Mouse (Mus musculus): ENCODE results near the gene Coro6. TPM values are rescaled to one million over a fixed set of nuclear protein-coding genes. Genes with fewer than 3 reads are reported as not detected.

The Coro6 gene
- total RNA-seq (2021) = 100 to 1,000 TPM; 140 to 181 TPM
- long read RNA-seq, experiment 1, transcript Coro6-204 (11 exons, 2,804 nt) = major isoform, 5 of 121 reads
- long read RNA-seq, experiment 1, partial matches to known transcripts = 2 of 121 reads
- long read RNA-seq, experiment 1, other reads (novel, unspliced or antisense) = 114 of 121 reads
- long read RNA-seq, experiment 2, transcript Coro6-204 (11 exons, 2,804 nt) = major isoform, 21 of 227 reads
- long read RNA-seq, experiment 2, partial matches to known transcripts = 39 of 227 reads
- long read RNA-seq, experiment 2, other reads (novel, unspliced or antisense) = 167 of 227 reads

DNA sequence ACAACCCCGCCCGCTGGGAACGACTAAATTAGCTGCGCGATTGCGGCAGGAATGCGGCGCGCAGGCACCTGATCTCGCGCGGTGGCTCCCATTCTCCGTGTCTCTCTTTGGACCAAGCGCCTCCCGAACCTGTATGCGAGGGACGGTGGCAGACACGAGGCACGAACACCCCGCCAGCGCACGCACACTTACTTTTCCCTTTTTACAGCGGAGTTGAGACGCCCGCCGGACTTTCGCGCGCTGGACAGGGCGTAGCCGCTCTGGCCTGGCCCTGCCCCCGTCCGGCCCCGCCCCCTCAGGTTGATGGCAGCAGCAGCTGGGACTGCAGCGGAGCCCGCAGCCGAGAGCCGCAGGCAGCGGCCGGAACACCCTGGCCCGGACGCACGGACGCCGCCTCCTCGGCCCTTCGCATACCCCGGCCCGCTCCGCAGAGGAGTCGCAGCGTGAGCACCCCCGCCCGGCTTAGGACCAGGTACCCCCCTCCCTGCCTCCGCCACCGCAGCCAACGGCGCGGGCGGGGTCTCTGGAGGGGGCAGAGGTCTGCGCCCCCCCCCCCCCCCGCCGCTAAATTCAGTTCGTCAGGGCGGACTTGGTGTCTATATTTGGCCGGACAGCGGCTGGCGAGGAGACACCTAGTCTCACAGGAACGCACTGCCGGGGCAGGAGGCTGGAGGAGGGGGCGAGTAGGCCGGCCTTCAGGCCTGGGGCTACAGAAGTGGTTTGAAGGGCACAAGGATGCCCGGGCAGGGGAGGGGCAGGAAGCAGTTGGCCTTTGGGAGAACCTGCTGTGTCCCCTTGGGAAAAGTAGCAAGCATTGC lies at the start of gene Coro6:
Coro6 (plus strand) TSS at position 129 of the 818 bp plus-strand sequence.
- intact Hi-C loops (cut with DNase I) = no loop called here
- DNase-seq = peak; percentile 75 to 84

DNA sequence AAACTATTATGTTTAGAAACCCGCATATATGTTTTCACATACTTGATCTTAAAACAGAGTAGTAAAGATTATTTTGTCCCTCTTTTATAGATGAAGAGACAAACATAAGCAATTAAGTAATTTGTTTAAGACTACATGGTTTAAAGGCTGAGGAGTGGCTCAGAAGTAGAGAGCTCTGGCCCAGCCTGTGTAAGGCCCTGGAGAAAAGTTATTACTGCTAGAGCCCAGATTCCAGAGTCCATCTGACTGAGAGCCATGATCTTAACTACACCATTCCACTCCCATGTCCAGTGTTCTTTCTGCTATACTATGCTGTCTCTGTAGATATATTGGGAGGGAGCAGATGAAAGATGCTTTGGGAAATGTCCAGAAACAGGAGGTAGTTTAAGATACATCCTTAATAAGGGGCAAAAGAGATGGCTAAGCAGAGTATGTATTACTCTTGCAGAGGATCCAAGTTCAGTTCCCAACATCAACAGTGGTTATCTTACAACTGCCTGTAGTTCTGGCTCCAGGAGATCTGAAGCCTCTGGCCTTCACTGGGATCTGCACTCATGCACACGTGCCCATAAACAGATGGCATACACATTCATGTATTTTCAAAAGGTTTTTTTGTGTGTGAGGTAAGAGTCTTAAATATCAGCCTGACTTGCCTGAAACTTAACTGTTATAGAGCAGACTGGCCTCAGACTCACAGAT lies 47.9 kb upstream of the Coro6 start:
- DNase-seq = no peak
- intact Hi-C loops (cut with DNase I) = no loop called here

DNA sequence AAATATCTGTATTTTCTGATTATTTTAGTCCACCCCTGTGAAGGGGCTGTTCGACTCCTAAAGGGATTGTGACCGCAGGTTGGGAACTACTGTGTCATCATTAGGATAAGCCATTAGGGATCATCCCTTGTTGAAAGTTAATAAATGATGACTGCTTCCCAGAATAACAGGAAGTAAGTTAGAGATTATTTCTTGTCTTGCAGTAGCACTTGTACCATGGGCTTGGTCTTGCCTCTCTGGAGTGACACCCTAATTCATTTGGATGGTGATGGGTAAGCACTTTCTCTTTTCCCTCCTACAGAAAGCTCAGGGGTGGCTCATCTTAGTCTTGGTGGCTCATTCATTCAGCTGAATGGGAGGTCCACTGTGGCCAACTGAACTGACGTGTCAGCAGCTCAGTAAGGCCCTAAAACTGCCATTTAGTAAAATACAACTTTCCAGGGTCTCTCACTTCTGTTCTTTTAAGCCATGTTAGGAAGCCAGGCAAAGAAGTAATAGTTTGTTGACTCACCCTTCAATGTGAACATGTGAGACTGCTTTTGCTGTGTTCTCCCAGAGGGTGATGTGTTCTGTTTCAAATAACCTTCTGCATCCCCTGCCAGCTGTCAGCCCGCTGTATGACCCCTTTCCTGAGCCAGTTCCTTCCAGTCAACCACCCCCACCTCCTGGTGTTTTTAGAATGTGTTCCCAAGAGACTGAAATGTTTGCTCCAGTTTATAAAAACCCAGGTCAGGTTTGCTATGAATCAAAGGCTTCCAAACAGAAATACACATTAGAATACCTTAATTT lies 45.8 kb upstream of the Coro6 start:
- peak; percentile 35 to 60 for DNase-seq
- intact Hi-C loops (cut with DNase I) = no loop called here

DNA sequence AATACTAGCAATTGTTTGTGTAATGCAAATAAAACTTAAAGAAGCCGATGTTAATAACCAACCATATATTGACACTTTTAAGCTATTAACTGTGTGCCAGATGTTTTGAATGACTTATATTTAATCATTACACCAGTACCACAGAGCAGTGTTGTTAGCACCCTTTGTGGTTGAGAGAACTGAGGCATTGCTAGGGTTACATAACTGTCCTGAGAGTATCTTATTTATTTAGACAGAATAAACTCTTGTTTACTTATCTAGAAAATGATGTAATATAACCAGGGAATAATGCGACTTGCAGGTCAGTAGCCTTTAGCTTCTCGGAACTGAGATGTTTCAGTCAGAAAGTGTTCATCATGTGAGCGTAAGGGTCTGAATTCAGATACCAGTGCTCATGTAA lies 44.2 kb upstream of the Coro6 start:
- intact Hi-C loops (cut with DNase I) = no loop called here

DNA sequence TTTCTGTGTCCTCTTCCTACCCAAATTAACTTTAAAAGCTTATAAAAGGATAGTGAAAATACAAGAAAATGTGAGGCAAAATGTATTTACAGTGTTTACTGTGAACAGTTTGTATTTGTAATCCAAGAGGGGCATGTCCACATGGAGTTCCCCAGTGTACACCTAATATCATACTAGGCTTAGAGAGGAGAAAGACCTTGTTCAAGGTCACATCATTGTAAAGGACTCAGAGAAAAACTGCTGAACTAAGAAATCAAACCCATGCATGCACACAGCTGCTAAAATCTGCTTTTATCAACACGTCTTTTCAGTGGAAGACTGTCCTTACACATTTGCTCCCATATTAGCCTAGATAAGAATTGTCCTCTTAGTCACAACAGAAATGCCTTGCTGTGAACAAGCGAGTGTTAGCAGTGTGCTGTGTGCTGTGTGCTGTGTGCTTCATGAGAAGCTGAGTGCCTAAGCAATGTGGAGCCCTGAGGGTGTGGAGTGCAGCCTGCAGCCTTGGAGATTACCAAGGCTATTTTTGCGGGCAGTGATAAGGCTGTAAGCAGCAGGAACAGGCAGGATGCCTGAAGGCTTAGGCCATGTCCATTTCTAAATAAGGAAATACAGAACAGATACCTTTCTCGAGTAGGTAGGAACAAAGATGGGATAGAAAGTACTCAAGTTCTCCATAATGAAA lies 38.9 kb upstream of the Coro6 start:
- no peak for DNase-seq
- intact Hi-C loops (cut with DNase I) = loop anchor here (5.0 kb wide), 1 partner anchor 76 kb away; no protein-coding TSS in a partner anchor

More for the DNA sequence above, 44.2 kb upstream of the Coro6 start:
- DNase-seq = no peak

DNA sequence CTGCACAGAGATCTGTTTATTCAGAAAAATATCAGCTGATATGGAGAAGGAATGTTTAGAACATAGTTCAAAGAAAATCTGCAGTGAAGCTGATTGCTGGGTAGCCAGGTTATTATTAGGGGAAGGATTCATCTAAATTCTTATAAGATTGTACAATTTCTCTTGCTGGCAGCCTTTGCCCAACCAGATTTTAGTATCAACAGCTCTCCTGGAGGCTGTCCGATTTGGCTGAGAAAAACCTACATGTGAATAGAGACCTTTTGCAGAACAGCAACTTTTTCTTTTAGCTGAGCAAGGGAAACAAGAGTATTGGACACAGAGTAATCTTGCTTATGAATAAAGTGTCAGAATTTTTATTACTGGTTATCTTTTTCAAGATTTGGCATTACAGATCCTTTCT lies 33.8 kb upstream of the Coro6 start:
- DNase-seq = no peak
- intact Hi-C loops (cut with DNase I) = no loop called here

DNA sequence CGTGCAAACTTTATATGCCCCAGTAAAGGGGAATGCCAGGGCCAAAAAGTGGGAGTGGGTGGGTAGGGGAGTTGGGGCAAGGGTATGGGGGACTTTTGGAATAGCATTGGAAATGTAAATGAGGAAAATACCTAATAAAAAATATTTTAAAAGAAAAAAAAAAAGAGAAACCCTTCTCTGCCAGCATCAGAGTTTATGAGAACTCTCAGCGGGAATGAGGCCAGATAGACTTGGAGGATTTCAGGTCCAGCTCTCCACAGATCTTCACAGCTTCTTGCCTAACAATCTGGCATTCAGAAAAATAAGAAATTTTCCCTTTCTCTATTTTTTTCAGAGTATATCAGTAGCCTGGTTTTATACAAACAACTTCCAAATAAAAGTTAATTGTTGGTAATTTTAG lies 25.2 kb upstream of the Coro6 start:
- no peak for DNase-seq
- intact Hi-C loops (cut with DNase I) = no loop called here

DNA sequence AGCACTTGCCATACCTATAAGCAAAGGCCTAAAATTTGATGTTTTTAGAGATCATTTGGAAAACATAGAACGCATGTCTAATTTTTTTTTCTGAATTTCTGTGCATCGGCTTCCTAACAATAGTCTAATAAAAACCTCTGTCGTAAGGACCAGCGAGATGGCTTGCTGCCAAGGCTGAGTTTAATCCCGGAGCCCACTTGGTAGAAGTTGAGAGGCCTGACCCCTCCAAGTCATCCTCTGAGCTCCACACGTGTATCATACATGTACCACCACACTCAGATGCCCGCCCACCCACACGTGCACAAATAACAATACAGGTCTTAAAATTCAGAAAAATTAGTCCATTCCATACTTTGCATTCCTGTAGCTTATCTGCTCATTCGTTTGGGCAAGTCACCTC lies 22.1 kb upstream of the Coro6 start:
- no peak for DNase-seq
- intact Hi-C loops (cut with DNase I) = loop anchor here (5.0 kb wide), 1 partner anchor 93 kb away; no protein-coding TSS in a partner anchor

DNA sequence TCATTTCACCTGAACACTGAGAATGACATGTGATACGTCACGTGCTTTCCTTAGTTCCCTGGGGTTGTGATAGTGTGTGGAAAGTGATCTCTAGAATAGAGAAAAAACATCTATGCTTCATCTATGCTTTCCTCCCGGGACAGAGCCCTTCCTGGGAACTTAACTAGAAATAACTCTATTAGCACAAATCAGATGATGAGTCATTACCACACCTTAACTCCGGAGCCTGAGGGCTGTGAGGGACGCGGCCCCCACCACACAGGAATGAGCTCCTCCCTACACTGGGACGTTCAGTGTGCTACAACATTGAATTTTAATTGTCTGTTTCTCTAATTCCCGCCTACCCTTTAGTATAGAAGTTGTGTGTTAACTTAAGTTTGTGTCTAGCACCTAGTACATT lies 21.2 kb upstream of the Coro6 start:
- no peak for DNase-seq
- intact Hi-C loops (cut with DNase I) = loop anchor here (5.0 kb wide), 1 partner anchor 94 kb away; no protein-coding TSS in a partner anchor

DNA sequence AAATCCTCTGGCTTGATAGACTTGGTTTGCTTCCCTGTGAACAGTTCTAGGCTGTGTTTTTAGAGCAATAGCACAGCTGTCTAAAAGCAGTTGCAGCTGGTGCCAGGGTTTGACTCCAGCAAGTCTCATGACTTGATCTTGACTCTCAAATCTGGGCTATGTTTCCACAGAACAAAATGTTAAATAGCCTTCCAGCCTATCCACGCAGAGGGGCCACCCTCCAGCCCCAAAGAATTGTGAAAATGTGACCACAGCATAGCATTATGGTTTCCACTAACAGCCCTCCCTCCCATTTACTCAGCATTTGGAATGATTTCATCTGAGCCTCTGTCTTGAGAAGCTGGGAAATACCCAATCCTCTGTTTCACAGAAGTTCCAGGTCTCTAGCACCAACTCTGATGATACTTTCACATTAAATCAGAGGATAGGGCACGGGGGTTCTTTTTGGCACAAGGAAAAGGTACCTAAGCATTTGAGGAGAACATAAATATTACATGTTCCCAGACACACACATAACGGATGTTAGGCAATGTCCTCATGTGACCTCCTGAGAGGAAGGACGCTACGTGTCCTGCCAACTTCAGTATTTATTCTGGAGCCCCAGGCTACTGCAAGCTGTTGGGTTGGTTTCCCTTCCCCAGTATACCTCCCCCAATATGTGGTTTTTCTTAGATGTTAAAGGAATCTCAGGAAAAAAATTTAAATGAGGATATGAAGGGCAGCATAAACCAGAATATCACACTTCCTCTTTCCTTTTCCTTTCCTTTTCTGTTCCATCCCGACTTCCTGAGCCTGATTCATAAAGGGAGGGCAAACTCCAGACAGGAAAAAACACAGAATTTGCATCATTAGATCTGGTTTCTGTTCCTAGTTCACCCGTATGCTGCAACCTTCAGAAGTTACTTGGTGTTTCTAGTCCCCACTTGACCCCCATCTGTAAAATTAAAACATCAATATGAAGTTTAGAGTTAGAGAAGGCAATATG lies 19.7 kb upstream of the Coro6 start:
- peak; percentile 44 to 58 for DNase-seq
- intact Hi-C loops (cut with DNase I) = loop anchor here (5.0 kb wide), 1 partner anchor 95 kb away; no protein-coding TSS in a partner anchor

DNA sequence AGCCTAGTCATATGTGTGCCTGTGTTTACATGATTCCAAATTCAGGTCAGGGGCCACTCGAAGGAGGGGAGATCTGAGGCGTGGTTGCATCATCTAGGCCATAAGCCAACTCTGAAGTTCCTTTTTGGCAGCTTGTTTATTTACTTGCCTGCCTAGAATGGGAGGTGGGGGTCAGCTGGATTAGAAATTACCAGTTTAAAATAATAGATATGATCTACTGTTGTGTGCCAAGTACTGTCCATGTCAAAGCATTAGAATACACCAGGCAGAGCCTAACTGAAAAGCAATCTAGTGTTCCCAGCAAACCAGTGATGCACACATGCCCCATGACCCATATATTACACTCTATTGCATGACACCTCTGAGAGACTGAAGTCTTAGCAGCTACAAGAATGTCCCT lies 17.3 kb upstream of the Coro6 start:
- intact Hi-C loops (cut with DNase I) = loop anchor here (5.0 kb wide), 1 partner anchor 98 kb away; no protein-coding TSS in a partner anchor
- DNase-seq = no peak

DNA sequence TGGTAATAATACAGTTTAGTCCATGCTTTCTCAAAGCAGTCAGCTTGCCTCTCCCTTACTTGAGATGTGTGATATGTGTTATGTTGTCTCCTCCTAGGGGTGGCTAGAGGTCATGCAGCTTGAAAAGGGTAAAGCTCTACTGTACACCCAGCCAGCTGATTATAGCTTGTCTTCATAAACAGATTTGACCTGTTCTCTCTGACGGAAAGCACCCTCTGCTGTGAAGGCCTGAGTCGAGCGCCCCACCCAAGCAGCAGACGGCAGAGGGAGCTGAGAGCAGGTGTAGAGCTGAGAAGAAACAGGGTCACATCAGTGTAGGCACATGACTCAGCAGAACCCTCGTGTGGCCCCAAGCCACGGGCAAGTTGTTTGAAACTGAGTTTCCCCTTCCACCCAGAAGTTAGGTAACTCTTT lies 15.6 kb upstream of the Coro6 start:
- peak; percentile 62 to 64 for DNase-seq
- intact Hi-C loops (cut with DNase I) = loop anchor here (2.0 kb wide), 1 partner anchor 130 kb away; no protein-coding TSS in a partner anchor

DNA sequence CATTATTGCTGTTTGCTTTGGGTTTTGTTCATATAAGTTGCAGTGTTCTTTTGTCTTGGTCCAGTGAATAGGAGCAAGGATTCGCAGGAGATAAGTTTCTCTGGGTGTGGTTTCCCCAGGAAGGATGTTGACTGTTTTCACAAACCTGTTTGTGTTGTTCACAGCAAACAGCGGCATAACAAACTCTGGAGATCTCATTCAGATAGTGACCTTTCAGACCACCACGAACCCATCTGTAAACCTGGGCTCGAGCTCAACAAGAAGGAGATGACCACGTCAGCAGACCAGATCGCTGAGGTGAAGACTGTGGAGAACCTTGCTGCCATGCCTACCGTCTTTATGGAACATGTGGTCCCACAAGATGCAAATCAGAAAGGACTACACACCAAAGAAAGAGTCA lies 13.0 kb upstream of the Coro6 start:
- intact Hi-C loops (cut with DNase I) = no loop called here
- DNase-seq = no peak

DNA sequence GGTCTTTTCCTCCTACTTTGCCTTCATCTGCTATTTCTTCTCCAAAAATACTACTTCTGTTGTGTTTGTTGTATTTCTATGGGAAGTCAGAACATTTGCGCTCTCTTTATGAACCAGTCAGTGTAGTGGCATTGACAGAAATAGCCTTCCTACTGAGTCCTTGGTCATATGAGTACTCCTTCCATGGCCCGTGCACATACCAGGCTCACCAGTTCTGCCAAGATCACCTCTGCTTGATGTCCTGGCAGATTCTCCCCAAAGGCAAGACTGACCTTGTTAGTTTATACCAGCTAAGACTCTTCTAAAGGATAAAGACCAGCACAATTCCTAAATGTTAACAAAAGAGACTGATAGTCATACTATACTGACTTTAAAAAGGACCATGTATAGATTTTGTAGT lies 10.5 kb upstream of the Coro6 start:
- intact Hi-C loops (cut with DNase I) = no loop called here
- DNase-seq = no peak

DNA sequence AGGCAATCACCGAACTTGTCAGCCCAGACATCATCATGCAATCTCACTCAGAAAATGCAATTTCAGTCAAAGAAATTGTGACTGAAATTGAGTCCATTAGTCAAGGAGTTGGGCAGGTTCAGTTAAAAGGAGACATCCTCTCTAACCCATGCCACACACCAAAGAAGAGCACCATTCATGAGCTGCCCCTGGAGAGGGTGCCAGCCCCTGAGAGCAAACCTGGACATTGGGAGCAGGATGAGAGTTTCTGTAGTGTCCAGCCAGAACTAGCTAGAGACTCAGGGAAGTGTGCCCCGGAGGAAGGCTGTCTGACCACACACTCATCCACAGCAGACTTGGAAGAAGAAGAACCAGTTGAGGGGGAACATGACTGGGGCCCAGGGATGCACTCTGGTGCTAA lies 8.8 kb upstream of the Coro6 start:
- no peak for DNase-seq
- intact Hi-C loops (cut with DNase I) = no loop called here

DNA sequence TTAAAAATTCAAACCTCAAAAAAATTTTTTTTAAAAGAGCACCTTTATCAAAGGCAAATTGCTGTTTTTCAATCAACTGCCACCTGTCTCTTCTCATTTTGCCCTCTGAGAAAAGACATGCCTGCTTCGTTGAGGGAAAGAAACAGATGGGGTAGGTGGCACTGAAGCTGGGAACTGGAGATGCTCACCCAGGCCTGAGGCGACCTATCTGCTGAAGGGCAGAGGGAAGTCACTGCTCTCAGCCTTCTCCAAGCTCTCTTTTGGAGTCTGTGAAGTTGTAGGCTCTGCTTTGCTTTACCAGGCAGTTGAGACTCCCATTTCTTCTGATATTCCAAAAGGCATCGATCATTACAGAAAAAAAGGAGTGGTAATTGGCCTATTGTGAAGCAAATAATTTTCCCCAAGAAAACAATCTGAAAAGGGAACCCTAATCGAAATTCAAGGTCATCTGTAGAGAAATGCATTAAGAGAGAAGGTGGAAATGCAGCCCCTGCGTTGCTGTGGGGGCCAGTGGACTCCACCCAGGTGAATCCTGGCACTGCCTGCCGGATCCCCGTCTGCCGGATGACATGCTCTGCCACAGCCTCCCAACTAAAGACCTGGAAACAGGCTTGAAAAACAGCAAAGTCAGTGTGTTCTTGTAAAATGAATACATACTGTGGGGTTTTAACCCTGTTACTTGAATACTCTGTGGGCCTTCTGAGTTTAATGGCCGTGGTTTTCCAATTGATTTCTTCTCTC lies 6.3 kb upstream of the Coro6 start:
- intact Hi-C loops (cut with DNase I) = no loop called here
- no peak for DNase-seq

DNA sequence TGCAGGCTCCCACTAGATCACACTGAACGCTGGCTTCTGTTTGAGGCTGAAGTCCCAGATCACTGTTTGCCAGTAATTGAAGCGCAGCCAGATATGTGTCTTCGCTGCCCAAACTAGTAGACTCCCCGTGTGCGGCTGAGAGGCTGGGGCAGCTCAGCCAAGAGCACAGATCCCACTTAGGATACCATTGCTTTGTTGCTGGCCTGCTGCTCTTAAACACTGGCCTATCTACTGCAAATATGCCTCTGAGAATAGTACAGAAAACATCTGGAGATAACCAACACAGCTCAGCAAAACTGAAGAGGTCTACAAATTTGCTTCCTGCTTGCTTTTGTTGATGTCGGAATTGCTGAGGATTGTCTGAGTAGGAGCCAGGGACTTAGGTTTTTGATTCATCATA lies 5.3 kb upstream of the Coro6 start:
- intact Hi-C loops (cut with DNase I) = no loop called here
- no peak for DNase-seq

DNA sequence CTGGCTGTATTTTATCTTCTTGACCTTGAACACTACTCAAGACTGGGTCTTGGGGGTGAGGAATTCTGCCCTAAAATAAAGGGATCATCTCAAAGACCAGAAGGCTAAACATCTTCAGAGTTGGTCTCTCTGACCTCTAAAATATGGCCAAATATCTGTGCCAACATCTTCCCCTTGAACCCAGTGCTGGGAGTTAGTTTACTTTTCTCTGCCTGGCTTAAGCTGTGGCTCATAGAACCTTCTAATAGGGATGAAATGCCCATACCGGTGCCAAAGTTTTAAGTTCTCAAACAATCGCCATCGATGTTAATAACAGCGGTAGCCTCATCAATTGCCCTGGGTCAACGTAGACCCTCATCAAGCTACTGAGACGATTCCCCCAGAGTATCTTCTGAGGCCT lies 355 bp upstream of the Coro6 start:
- no peak for DNase-seq
- intact Hi-C loops (cut with DNase I) = no loop called here

Measured in gastrocnemius, postnatal 36 days (tissue).